Mouse (Mus musculus) spleen, postnatal 36 days (tissue): Measurements from ENCODE around the gene Bclaf1.

Source experiments
- DNase-seq, 2 experiments: peaks; one replicate each; pipeline ENCODE4 v3.0.0; 2022; ENCODE audit warnings: low spot score in 2 of 2, mixed read lengths in 1 of 2

Gene Bclaf1

DNA sequence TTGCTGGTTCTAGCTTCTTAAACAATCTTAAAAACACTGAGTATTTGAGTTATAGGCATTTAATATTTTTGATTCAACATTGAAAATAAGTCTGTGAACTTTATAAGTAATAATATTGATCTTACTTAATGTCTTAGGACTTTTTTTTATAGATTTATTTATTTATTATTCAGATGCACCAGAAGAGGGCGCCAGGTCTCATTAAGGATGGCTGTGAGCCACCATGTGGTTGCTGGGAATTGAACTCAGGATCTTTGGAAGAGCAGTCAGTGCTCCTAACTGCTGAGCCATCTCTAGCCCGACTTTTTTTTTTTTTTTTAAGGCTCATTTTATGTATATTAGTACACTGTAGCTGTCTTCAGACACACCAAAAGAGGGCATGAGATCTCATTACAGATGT is 2.5 kb downstream of the Bclaf1 start:
- DNase-seq: peak in 1 of 2 experiments; percentile 10

DNA sequence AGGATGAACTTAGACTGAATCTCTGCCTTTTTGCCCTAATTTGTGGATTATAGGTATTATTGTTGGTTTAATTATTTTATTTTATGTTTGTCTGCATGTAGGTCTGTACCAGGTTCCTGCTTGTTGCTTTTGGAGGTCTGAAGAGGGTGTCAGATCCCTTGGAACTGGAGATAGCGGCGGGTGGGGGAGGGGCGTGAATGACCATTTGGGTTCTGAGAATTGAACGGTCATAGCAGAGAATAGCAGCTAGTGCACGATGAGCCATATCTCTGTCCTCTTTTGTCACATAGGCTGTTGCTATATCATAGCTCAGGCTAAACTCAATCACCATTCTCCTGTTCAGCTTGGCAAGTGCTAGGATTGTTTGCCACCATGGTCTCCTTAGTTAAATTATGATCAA is 5.2 kb downstream of the Bclaf1 start:
- DNase-seq: no peak

DNA sequence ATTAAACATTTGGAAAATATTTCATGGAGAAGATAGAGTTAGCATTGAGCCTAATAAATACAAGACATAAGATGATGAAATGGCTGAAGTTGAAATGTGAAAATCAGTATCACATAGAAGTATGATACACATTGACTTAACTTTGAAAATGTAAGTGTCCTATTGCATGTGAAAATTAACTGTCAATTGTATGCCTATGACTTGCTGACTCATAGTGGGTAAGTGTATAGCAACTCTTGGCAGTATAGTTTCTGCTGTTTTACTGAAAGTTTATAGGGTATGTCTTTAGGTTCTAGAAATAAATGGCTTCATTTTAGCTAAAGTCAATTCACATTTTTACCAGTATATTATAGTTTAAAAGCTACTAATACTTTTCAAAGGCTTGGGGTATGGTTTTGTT is 14.0 kb downstream of the Bclaf1 start:
- no peak for DNase-seq

DNA sequence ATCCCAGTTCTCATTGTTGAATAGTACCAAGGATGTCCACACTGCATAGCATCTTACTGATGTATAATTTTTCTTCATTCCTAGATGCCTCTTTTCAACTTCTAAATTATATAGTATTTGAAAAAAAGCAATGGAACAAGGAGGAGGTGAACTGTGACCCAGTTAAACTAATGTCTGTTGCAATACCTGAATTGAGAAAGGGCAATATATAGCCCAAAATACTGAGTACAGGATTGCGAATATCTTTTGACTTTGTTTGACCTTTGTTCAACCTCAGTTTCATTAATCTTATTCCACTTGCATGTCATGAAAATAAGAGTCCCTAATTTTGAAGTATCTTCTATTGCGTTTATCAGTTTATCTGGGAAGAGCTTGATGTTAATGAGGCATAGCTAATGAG is 19.0 kb downstream of the Bclaf1 start:
- DNase-seq: no peak

DNA sequence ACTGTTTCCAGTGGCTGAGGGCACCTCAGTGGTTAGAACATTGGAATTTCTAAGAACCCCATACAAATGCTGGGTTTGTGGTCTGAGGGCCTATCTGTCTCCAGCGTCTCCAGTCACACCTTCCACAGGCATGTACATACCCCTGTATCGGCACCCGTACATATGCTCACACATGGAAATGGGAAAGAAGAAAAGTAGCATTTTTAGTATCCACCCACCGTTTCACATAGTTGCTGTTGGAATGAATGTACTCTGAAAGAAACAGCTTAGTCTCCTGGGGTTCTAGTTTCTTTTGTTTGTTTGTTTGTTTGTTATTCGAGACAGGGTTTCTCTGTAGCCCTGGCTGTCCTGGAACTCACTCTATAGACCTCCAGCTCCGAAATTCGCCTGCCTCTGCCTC is 25.6 kb downstream of the Bclaf1 start:
- DNase-seq: no peak

DNA sequence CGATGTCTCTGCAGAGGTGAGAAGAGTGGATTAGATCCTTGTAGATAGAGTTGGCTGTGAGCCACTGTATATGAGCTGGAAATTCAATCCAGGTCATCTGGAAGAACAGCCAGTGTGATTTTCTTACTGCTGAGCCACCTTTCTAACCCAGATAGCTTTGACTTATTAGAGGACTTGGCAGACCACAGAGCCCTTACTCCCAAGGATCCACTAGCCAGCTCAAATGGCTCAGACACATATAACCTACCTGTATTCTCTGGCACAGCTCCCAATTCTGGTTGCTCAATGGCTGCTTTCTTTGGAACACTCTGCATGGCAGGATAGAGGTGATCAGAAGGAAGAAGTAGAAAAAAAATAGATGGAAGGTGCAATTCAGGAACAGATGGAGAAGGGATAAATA is 33.5 kb downstream of the Bclaf1 start:
- no peak for DNase-seq

DNA sequence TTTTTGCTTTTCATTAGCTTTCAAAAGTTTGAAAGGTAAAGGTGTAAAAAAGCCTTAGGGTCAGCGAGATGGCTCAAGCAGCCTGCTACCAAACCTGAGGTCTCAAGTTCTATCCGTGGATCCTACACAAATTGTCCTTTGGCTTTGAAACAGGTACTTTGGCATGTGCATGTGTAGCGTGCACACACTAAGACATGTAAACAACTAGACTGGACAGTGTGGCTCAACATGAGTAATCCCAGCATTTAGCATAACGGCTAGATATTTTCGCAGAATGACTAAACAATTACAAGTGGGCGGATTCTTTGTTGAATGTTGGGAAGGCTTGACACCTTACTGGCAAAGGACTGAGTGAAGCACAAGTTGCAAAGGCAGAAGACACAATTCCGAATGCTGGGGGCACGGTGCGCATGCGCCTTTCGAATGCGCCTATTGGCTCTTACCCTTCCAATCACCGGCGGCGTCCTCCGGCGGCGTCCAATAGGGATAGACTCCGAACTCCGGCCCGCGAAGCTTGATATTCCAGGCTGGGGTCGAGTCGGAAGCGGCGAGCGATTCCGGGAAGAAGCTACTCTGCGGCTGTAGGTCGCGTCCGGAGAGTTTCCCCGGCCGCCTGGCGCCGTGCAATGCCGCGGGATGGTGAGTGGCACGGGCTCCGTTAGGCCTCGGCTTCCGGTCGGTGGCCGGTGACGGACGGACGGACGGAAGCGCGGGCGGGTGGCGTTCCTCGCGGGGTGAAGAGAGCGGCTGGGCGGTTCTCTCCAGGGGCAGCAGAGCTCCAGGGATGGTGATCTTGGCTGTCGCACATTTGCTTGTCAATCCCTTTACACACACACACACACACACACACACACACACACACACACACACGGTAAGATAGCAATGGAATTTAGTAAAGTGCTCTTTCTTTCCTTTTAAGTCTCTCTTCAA is 35.3 kb downstream of the Bclaf1 start, which contains the start of gene Mtfr2:
Gene Mtfr2, plus strand, starts transcription at position 486 of the 930 bp plus-strand sequence.
- DNase-seq: peak; percentile 88 to 93

DNA sequence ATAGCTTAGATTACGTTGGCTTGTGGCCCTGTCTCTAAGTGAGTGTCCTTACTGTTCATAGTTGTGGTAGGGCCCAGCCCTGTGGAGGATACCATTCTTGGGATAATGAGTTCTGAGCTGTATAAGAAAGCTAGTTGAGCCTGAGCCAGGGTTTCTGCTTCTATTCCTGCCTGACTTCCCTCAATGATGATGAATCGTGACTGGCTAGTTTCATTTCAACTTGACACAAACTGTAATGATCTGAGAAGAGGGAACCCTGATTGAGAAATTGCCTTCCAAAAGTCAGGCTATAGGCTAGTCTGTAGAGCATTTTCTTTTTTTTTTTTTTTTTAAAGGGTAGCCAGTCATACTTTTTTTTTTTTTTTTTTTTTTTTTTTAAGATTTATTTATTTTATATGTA is 36.6 kb downstream of the Bclaf1 start:
- DNase-seq: no peak

DNA sequence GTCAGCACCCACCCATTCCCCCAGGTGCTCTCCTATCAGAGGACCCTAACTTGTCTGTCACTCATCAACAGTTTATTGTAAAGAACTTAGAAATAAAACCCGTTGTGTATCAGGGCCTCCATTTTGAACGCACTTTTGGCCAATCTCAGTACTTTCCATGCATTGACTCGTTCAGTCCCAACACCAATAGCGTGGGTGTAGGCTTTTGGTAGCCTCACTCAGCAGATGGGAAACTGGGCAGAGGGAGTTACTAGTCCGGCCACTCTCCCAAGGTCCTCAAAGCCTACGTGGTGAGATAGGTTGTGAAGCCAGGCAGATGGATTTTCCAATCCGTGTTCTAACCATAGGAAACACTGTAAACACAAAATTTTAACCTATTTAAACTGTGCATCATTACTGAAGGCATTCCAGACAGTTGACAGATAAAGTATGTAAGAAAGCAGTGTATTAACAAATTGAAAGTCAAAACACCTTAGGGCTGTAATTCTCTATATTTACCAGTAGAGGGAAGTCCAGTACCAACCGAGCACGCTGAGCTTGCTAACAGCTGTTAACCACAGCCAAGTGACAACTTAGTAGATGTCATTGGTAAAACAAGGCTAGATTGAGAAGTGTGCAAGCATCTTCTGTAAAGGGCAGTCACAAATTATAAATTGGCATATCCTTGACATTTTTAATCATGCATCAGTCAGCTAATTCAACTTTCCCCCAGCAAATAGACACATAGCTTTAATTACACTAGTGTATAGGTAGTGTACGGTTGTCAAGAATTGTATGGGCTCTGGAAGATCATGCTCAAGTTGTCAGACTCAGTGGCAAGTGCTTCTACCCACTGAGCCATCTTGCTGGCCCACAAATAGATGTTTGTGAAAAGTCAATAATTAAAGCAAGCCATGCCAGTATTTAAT is 49.5 kb downstream of the Bclaf1 start:
- DNase-seq: no peak

DNA sequence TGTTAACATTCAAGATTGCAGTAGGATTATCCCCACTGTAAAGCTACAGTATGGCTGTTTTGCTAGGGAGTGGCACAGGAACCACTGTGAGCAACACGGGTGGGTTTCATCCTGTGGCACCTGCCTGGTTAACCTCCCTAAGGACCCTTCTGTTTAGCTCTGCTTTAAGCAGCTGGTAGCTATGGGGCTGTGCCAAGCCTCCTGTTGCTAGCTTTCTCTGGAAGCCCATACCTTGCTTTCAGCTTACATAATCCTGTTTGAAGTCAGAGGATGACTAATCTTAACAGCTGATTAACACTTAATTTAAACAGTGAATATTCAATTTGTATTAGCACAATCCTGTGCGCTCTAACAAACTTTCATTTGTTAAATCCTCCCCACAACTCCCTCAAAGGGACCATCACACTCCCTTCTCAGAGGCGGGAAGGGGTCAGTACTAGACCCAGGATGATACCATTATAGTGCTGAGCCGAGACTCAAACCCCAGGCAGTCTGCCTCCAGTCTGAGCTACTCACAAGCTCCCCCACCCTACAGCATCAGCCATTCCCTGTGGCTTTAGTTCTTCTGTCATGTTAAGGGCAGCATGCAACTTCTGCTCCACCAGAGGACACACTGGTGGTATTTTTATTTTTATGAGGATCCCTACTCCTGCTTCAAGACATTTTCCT is 50.3 kb downstream of the Bclaf1 start:
- DNase-seq: no peak

DNA sequence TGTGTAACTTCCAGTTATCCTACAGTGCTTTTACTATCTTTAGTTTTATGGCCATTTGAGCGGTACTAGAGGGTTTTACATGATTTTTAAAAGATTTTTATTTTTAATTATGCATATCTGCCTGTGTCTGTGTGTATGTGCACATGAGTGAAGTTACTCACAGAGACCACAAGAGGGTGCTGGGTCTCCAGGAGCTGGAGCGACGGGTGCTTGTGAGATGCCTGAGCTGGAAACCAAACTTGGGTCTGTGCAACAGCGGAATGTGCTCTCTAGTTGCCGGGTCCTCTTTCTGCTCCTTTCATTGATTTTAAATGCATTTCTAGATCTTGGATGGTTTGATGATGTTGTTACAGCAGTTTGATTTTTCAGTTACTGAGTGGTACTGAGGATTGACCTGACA is 59.8 kb downstream of the Bclaf1 start:
- no peak for DNase-seq

DNA sequence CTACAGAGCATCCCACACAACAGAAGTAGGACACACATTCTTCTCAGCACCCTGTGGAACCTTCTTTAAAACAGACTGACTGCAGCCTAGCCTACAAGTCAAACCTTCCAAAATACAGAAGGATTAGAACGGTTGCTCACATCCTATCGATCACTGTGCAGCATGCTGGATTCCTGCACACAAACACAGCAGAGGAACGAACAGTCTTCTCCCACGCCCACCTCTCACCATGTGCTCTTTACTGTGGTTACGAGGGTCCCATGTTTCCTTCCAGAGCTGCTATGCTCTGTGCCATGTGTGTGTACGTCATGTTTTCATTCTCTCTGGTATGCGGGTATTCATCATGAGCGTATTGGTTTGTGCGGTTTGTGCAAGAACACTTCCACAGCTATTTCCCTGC is 65.4 kb downstream of the Bclaf1 start:
- DNase-seq: no peak

DNA sequence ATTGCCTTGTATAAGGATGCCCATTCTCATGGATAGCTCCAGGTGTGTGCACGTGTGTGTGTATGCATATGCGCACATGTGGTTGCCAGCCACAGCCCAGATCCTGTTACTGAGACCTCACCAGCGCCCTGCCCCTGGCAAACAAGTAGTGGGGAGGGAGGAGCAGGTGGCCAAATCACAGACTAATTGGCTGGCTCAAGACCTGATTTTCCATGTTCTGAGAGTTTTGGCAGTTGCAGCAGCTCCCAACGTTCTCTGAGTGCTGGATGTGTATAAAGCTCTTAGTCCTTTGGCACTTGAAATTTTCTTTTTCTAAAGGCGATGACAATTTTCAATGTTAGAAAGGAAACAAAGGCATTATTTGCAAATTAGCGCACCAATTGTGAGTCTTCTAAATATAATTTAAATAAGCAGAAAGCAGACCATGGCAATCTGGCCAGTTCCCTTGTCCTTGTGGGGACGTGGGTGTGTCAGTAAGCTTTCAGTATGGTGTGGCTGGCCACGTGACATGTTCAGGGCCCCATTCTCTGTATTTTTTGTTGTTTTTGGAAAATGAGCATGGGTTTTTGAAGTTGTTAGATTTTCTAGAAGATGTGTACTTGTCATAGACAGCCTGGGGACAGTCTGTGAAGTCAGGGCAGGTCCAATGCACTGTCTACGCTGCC is 66.9 kb downstream of the Bclaf1 start:
- no peak for DNase-seq

DNA sequence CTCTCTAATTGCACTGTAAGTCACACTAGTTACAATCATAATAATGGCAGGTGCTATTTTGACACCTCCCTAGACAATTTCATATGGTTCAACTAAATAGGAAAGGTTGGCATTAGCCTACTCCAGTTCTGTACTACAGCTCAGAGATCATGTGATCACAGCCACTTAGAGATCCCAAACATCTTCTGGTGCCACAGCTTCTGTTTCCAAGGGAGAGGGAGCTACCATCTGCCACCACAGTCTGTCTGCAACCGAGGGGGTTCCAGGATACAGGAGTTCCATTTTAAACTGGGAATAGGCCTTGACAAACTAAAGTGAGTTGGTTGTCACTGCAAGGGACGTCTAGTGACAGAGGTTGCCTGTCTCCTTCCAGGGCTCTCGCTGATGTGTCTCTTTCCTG is 68.5 kb downstream of the Bclaf1 start:
- DNase-seq: no peak

DNA sequence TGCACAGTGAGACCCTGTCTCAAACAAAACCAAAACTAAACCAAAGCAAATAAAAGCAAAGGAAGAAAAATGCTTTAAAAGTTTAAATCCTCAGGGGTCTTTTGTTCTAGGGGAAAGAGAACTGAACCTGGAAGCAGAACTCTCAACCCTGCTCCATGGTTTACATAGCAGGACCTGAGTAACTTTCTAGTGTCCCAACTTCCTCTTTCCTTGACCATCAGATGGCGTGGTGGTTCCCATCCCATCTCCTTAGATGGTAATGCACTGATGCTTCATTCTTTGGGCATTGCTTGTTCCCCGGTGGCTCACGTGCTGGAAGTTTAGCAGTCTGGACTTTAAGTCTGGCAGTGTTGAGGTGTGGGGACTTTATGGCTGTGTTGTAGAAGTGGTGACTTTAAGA is 69.1 kb downstream of the Bclaf1 start:
- DNase-seq: no peak

DNA sequence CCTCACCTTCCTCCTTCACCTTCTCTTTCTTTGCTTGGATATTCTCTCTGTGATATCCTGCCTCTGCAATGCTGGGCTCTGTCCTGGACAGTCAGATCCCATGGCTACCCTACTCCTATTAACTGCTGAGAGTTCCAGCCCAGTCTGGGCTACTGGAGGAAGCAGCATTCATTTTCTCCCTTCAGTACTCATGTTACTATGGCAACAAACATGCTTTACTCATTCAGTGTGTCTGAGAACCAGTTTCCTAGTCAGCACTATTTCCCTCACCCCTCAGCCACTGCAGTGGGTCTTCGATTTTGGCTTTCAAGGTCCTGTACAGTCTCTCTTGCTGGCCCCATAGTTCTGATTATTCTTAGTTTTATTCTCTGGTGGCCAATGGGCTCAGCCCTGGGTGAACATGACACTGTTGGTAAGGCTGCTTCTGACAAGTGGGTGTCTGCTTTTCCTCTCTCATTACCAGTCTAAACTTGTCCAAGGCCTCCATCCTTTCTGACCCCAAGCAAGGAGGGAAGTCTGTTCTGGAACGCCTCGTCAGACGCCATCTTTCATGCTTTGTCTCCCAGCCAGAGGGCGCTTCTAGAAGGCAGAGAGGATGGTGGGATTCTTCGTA is 70.6 kb downstream of the Bclaf1 start:
- no peak for DNase-seq

DNA sequence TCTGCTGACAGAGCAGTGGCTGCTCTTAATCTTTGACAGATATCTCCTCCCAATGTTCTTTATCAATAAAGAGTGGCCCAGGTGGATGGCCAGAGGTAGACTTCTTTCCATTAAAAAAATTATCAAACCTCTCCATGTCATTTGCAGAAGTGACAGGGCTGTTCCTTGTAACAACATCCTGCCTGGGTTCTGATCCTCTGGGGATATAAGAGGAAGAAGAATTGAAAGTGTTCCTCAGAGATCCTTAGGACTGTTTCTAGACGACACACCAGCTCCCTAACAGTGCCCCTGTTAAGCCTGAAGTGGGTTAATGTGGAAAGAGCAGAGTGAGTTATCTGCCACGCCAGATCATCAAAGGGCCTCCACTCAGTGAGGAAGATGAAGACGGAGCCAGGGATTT is 78.3 kb downstream of the Bclaf1 start:
- DNase-seq: no peak
